Mouse (Mus musculus) limb, embryonic 14.5 days (tissue): ENCODE results near the gene Naa38. TPM values are rescaled to one million over a fixed set of nuclear protein-coding genes. Genes with fewer than 3 reads are reported as not detected.

Experiments
- ATAC-seq: fragments of 200-750 bp; cut with Nextera tagmentation; 2 replicates; pipeline ENCODE4 v1.8.0; 2017; ENCODE audit warnings: low read depth, moderate number of reproducible peaks, moderate TSS enrichment; ENCODE audit not compliant: low FRiP score
- DNase-seq: peaks from one replicate; pipeline ENCODE4 v3.0.0-alpha.2; 2015; ENCODE audit warnings: low spot score
- H3K27ac ChIP-seq: fragments of 300-500 bp; sonication (generic); replicated peaks from 2 replicates; pipeline ENCODE4 v1.5.1; 2014; ENCODE audit warnings: low read depth, mild to moderate bottlenecking, low read length, moderate library complexity, mixed read lengths
- H3K27me3 ChIP-seq: fragments of 300-500 bp; sonication (generic); 2 replicates; pipeline ENCODE4 v1.6.1; 2014; ENCODE audit warnings: low read length, mixed read lengths; ENCODE audit not compliant: control insufficient read depth, insufficient read depth
- H3K36me3 ChIP-seq: fragments of 300-500 bp; sonication (generic); 2 replicates; pipeline ENCODE4 v1.6.1; 2014; ENCODE audit warnings: mild to moderate bottlenecking, low read length, moderate library complexity, mixed read lengths; ENCODE audit not compliant: control insufficient read depth, insufficient read depth
- H3K4me1 ChIP-seq: fragments of 300-500 bp; sonication (generic); 2 replicates; pipeline ENCODE4 v1.6.1; 2014; ENCODE audit warnings: antibody characterized with exemption, low read length, mixed read lengths; ENCODE audit not compliant: control insufficient read depth, insufficient read depth
- H3K4me2 ChIP-seq: fragments of 300-500 bp; sonication (generic); replicated peaks from 2 replicates; pipeline ENCODE4 v1.6.1; 2014; ENCODE audit warnings: low read depth, mild to moderate bottlenecking, low read length, moderate library complexity; ENCODE audit not compliant: severe bottlenecking
- H3K4me3 ChIP-seq: fragments of 300-500 bp; sonication (generic); replicated peaks from 2 replicates; pipeline ENCODE4 v1.5.1; 2014; ENCODE audit warnings: low read length
- H3K9ac ChIP-seq: fragments of 300-500 bp; sonication (generic); 2 replicates; pipeline ENCODE4 v1.6.1; 2014; ENCODE audit warnings: mild to moderate bottlenecking, low read depth, low read length, moderate library complexity; ENCODE audit not compliant: severe bottlenecking
- H3K9me3 ChIP-seq: fragments of 300-500 bp; sonication (generic); 2 replicates; pipeline ENCODE4 v1.6.1; 2016; ENCODE audit warnings: low read length; ENCODE audit not compliant: control insufficient read depth
- POLR2A ChIP-seq: fragments of 200-500 bp; IDR thresholded peaks from 2 replicates; pipeline ENCODE4 v1.8.0; 2012; ENCODE audit warnings: inconsistent platforms, mild to moderate bottlenecking, moderate library complexity, borderline replicate concordance; ENCODE audit not compliant: insufficient read depth, insufficient read length; ENCODE audit errors: extremely low read depth
- WGBS: fragments of 180-500 bp; shearing (Covaris S2); extraction: QIAGEN DNeasy Blood & Tissue Kit; methylation state at CpG from one replicate; pipeline ENCODE4 v1.1.7; 2014; 5-methylcytosine and 5-hydroxymethylcytosine counted together
- polyA plus RNA-seq, 2 experiments: library from polyadenylated mRNA; depleted of rRNA in 1 of 2; stranded (reverse) in 1 of 2; unstranded in 1 of 2; fragments of >200 nt; fragmentation: Nextera tagmentation in 1 of 2; extraction: Ambion mirVana in 1 of 2; gene quantifications; 2 replicates each; pipeline versions ENCODE4 v1.2.1 to v1.2.3; 2012 to 2014

Gene Naa38
- polyA plus RNA-seq, 2 experiments = 131 to 171 TPM

GRCm38 (mm10) chr11:69416509-69416908 is 21.2 kb downstream of the Naa38 start:
- WGBS = under 1% methylated on average over 4 of the region's 4 CpGs
- no peak for ATAC-seq
- H3K9ac ChIP-seq = peak overlapping the region; percentile 37

GRCm38 (mm10) chr11:69416921-69417448 is 21.7 kb downstream of the Naa38 start:
- 5% methylated on average over 8 of the region's 8 CpGs for WGBS
- Histone ChIP-seq H3K4me3 (peak overlapping the region; percentile 76), H3K27ac (peak overlapping the region; percentile 96), H3K4me2 (peak overlapping the region; percentile 81), H3K4me1 (peaks cover 57% of the 10 kb centered on the region), H3K36me3 (peaks cover 14% of the 10 kb centered on the region), H3K9me3 (no peaks in the 10 kb centered on the region), H3K9ac (peak overlapping the region; percentile 37), H3K27me3 (peaks cover 12% of the 10 kb centered on the region; the same call in 1 of the 2 replicates)
- no peak for DNase-seq
- ATAC-seq = no peak
- no peak for TF ChIP-seq POLR2A

More at GRCm38 (mm10) chr11:69416509-69416908, 21.2 kb downstream of the Naa38 start:
- H3K4me3 ChIP-seq = peak overlapping the region; percentile 76
- H3K4me1 ChIP-seq = peaks cover 61% of the 10 kb centered on the region
- H3K4me2 ChIP-seq = peak overlapping the region; percentile 81
- TF ChIP-seq POLR2A = no peak
- DNase-seq = no peak
- peaks cover 11% of the 10 kb centered on the region; the same call in 1 of the 2 replicates for H3K27me3 ChIP-seq
- H3K36me3 ChIP-seq = peaks cover 18% of the 10 kb centered on the region
- peak overlapping the region; percentile 96 for H3K27ac ChIP-seq
- H3K9me3 ChIP-seq = no peaks in the 10 kb centered on the region

- peak; percentile 24 for ATAC-seq
Measured at GRCm38 (mm10) chr11:69417449-69418384, 22.4 kb downstream of the Naa38 start.

GRCm38 (mm10) chr11:69418481-69419442 is 23.5 kb downstream of the Naa38 start:
- WGBS = under 1% methylated on average over 43 of the region's 45 CpGs
- no peaks in the 10 kb centered on the region for H3K9me3 ChIP-seq
- H3K4me2 ChIP-seq = peak overlapping the region; percentile 81
- peak; percentile 98 for DNase-seq
- ATAC-seq = peak; percentile 91
- peak overlapping the region; percentile 76 for H3K4me3 ChIP-seq
- H3K27me3 ChIP-seq = peaks cover 12% of the 10 kb centered on the region; the same call in 1 of the 2 replicates
- H3K4me1 ChIP-seq = peaks cover 39% of the 10 kb centered on the region
- peak overlapping the region; percentile 96 for H3K27ac ChIP-seq
- TF ChIP-seq POLR2A = peak; percentile 42; the same call in 1 of the 2 replicates
- H3K9ac ChIP-seq = peak overlapping the region; percentile 62
- H3K36me3 ChIP-seq = no peaks in the 10 kb centered on the region

More at GRCm38 (mm10) chr11:69417449-69418384, 22.4 kb downstream of the Naa38 start:
- WGBS = under 1% methylated on average over 39 of the region's 39 CpGs
- Histone ChIP-seq H3K4me1 (peaks cover 49% of the 10 kb centered on the region), H3K4me2 (peak overlapping the region; percentile 81), H3K36me3 (peaks cover 7% of the 10 kb centered on the region), H3K9ac (peak overlapping the region; percentile 62), H3K27ac (peak overlapping the region; percentile 96), H3K4me3 (peak overlapping the region; percentile 76), H3K9me3 (no peaks in the 10 kb centered on the region), H3K27me3 (peaks cover 12% of the 10 kb centered on the region; the same call in 1 of the 2 replicates)
- peak; percentile 94 for DNase-seq
- TF ChIP-seq POLR2A = no peak

- TF ChIP-seq POLR2A = no peak
- DNase-seq = peak; percentile 14
- Histone ChIP-seq H3K4me1 (peaks cover 32% of the 10 kb centered on the region), H3K27me3 (peaks cover 12% of the 10 kb centered on the region; the same call in 1 of the 2 replicates), H3K4me3 (peak overlapping the region; percentile 76), H3K9ac (peak overlapping the region; percentile 21), H3K36me3 (no peaks in the 10 kb centered on the region), H3K9me3 (no peaks in the 10 kb centered on the region), H3K4me2 (peak overlapping the region; percentile 81), H3K27ac (peak overlapping the region; percentile 82)
- ATAC-seq = no peak
- under 1% methylated on average over 19 of the region's 19 CpGs for WGBS
Measured at GRCm38 (mm10) chr11:69419443-69419812, 24.1 kb downstream of the Naa38 start.
